Mouse (Mus musculus) brain, embryonic 14.5 days (tissue): ENCODE results near the gene Cacna1d.

Source experiments
- CTCF ChIP-seq: fragments of 200-500 bp; IDR thresholded peaks from 2 replicates; pipeline ENCODE4 v1.5.1; 2012; ENCODE audit warnings: inconsistent platforms, mild to moderate bottlenecking, moderate library complexity, borderline replicate concordance; ENCODE audit not compliant: insufficient read depth, insufficient read length; ENCODE audit errors: extremely low read depth
- POLR2A ChIP-seq: fragments of 200-500 bp; IDR thresholded peaks from 2 replicates; pipeline ENCODE4 v1.6.1; 2012; ENCODE audit warnings: mild to moderate bottlenecking, inconsistent platforms, borderline replicate concordance; ENCODE audit not compliant: poor library complexity, insufficient read depth, insufficient read length, severe bottlenecking; ENCODE audit errors: extremely low read depth

DNA sequence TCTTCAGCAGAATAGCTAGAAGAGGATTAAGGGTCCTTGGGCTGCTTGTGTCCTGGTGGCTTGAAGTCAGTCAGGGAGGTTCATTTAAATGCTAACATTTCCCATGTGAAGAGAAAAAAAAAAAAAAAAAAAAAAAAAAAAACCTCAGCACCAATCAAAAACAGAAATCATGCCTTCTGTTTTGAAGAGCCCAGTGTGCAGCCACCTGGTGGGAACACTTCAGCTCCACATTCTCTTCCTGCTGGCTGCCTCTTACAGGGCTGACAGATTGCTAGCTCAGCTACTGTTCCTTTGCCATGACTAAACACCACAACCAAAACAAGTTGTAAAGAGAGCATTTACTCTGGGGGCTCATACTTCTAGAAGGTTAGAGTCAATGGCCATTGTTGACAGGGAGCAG is 283.1 kb downstream of the Cacna1d start:
- TF ChIP-seq CTCF (no peak), POLR2A (no peak)
